Mouse (Mus musculus) midbrain, embryonic 11.5 days (tissue): ENCODE measurements around the gene B4galt4. TPM values are rescaled to one million over a fixed set of nuclear protein-coding genes. Genes with fewer than 3 reads are reported as not detected.

Experiments
- ATAC-seq: fragments of 200-750 bp; cut with Nextera tagmentation; 2 replicates; pipeline ENCODE4 v1.8.0; 2017; ENCODE audit warnings: moderate TSS enrichment, moderate library complexity; ENCODE audit not compliant: low FRiP score
- DNase-seq: peaks from one replicate; pipeline ENCODE4 v3.0.0; 2015; ENCODE audit warnings: low spot score; ENCODE audit errors: missing footprints
- H3K27ac ChIP-seq: fragments of 300-500 bp; sonication (generic); 2 replicates; pipeline ENCODE4 v1.5.1; 2014; ENCODE audit warnings: low read depth, low read length
- H3K27me3 ChIP-seq: fragments of 300-500 bp; sonication (generic); 2 replicates; pipeline ENCODE4 v1.6.1; 2014; ENCODE audit warnings: mild to moderate bottlenecking, low read length, moderate library complexity, mixed read lengths; ENCODE audit not compliant: control insufficient read depth, insufficient read depth
- H3K36me3 ChIP-seq: fragments of 300-500 bp; sonication (generic); 2 replicates; pipeline ENCODE4 v1.6.1; 2014; ENCODE audit warnings: mild to moderate bottlenecking, low read length, moderate library complexity, mixed read lengths; ENCODE audit not compliant: control insufficient read depth, insufficient read depth
- H3K4me1 ChIP-seq: fragments of 300-500 bp; sonication (generic); 2 replicates; pipeline ENCODE4 v1.6.1; 2014; ENCODE audit warnings: low read length; ENCODE audit not compliant: control insufficient read depth, insufficient read depth
- H3K4me2 ChIP-seq: fragments of 300-500 bp; sonication (generic); 2 replicates; pipeline ENCODE4 v1.6.1; 2014; ENCODE audit warnings: mild to moderate bottlenecking, moderate library complexity
- H3K4me3 ChIP-seq: fragments of 300-500 bp; sonication (generic); 2 replicates; pipeline ENCODE4 v1.5.1; 2014; ENCODE audit warnings: low read depth, low read length
- H3K9ac ChIP-seq: fragments of 300-500 bp; sonication (generic); 2 replicates; pipeline ENCODE4 v1.6.1; 2014; ENCODE audit warnings: low read length
- H3K9me3 ChIP-seq: fragments of 300-500 bp; sonication (generic); 2 replicates; pipeline ENCODE4 v1.6.1; 2016; ENCODE audit warnings: low read length; ENCODE audit not compliant: control insufficient read depth
- WGBS: fragments of 180-500 bp; shearing (Covaris S2); extraction: QIAGEN DNeasy Blood & Tissue Kit; methylation state at CpG from one replicate; pipeline ENCODE4 v1.1.7; 2014; 5-methylcytosine and 5-hydroxymethylcytosine counted together
- polyA plus RNA-seq: library from polyadenylated mRNA; unstranded; fragments of >200 nt; fragmentation: Nextera tagmentation; extraction: Ambion mirVana; gene quantifications from 2 replicates; pipeline ENCODE4 v1.2.1, GENCODE M21; 2014

B4galt4 gene
- polyA plus RNA-seq, 1 experiment from 2014 or later, result 29.9 TPM

DNA sequence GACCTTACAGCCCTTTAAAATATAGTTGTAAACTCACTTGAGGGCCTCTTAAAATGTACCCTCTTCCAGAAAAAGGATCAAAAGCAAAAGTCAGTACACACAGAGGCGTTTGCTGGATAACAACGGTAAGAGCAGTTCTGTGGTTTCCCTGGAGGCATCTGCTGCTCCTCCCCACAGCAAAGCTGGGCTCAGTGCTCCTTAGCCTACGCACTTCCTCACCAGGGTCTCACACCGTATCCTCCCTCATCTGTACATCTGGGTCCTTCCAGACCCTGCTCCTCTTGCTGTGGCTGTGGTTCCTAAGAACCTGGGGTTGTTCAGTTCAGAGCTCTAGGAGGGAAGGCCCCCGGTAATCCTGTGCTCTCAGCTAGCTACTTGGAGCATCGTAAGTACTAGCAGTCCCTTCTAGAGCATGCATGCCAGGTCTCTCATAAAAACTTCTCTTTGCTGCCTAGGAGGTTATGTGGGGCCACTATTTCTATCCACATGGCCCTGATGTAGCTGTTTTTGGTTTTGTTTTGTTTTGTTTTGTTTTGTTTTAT, 18.8 kb downstream of the B4galt4 start:
- H3K27ac ChIP-seq, result no peak overlapping the region
- no peaks in the 10 kb centered on the region for H3K27me3 ChIP-seq
- ATAC-seq (no peak), DNase-seq (no peak)
- 87% methylated on average over 6 of the region's 6 CpGs for WGBS
- no peak overlapping the region for H3K4me3 ChIP-seq
- no peaks in the 10 kb centered on the region for H3K9me3 ChIP-seq
- H3K9ac ChIP-seq, result no peak overlapping the region
- H3K4me1 ChIP-seq, result no peaks in the 10 kb centered on the region
- H3K4me2 ChIP-seq, result no peak overlapping the region
- no peaks in the 10 kb centered on the region for H3K36me3 ChIP-seq

GRCm38 (mm10) chr16:38761972-38762371, 19.9 kb downstream of the B4galt4 start:
- no peaks in the 10 kb centered on the region for H3K4me1 ChIP-seq
- WGBS, result 88% methylated on average over 5 of the region's 5 CpGs
- no peak overlapping the region for H3K9ac ChIP-seq
- DNase-seq, result no peak
- no peaks in the 10 kb centered on the region for H3K36me3 ChIP-seq
- H3K4me2 ChIP-seq, result no peak overlapping the region
- no peak overlapping the region for H3K4me3 ChIP-seq
- no peak overlapping the region for H3K27ac ChIP-seq
- no peak for ATAC-seq
- H3K9me3 ChIP-seq, result no peaks in the 10 kb centered on the region
- no peaks in the 10 kb centered on the region for H3K27me3 ChIP-seq

DNA sequence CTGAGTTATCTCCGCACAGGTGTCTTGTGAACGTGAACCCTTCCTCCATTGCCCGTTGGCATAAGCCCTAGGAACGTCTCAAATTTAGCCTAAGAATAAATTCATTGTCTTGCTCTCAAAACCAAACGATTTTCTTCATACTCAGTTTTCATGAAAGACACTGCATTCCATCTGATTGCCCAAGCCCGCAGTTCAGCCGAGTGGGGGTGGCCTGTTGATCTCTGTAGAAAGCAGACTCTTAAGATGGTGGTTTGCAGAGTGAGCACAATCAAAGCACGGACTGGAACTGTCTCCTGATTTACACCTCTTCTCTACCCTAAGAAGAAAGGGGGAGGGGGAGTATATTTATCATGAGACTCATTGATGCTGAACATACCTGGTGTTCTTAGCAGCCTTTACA, 20.3 kb downstream of the B4galt4 start:
- H3K4me1 ChIP-seq, result no peaks in the 10 kb centered on the region
- H3K4me2 ChIP-seq, result no peak overlapping the region
- no peak overlapping the region for H3K4me3 ChIP-seq
- WGBS, result 83% methylated on average over 8 of the region's 8 CpGs
- no peaks in the 10 kb centered on the region for H3K36me3 ChIP-seq
- no peak for DNase-seq
- H3K9ac ChIP-seq, result no peak overlapping the region
- H3K27me3 ChIP-seq, result no peaks in the 10 kb centered on the region
- no peak overlapping the region for H3K27ac ChIP-seq
- no peak for ATAC-seq
- no peaks in the 10 kb centered on the region for H3K9me3 ChIP-seq

- DNase-seq (no peak), ATAC-seq (no peak)
- Histone ChIP-seq H3K9me3 (no peaks in the 10 kb centered on the region), H3K36me3 (no peaks in the 10 kb centered on the region; the same call in 1 of the 2 replicates), H3K27ac (no peak overlapping the region), H3K27me3 (no peaks in the 10 kb centered on the region), H3K4me1 (no peaks in the 10 kb centered on the region), H3K9ac (no peak overlapping the region), H3K4me2 (no peak overlapping the region), H3K4me3 (no peak overlapping the region)
- WGBS, result 85% methylated on average over 4 of the region's 4 CpGs
Observed at GRCm38 (mm10) chr16:38763508-38763907, 21.4 kb downstream of the B4galt4 start.

GRCm38 (mm10) chr16:38766671-38767070, 24.6 kb downstream of the B4galt4 start:
- no peak for DNase-seq
- 76% methylated on average over 3 of the region's 3 CpGs for WGBS
- Histone ChIP-seq H3K9ac (no peak overlapping the region), H3K9me3 (no peaks in the 10 kb centered on the region), H3K4me3 (no peak overlapping the region), H3K27me3 (no peaks in the 10 kb centered on the region), H3K4me2 (no peak overlapping the region), H3K27ac (no peak overlapping the region), H3K36me3 (no peaks in the 10 kb centered on the region; the same call in 1 of the 2 replicates), H3K4me1 (no peaks in the 10 kb centered on the region)
- ATAC-seq, result no peak

DNA sequence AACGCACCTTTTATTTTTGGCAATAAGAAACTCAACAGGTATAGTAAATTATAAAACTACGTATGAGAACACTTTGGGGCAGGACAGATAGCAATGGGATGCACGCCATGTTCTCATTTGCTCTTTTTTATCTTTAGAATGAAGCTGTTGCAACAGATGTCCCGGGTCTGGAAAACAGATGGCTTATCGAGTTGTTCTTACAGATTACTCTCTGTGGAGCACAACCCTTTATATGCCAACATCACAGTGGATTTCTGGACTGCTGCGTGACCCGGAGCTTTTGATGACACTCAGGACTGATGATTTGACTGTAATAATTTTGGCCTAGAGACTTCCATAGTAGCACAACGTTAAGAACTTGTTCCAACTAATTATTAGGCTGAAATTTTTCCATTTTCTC, 25.7 kb downstream of the B4galt4 start:
- DNase-seq, result no peak
- H3K4me2 ChIP-seq, result no peak overlapping the region
- 91% methylated on average over 8 of the region's 8 CpGs for WGBS

GRCm38 (mm10) chr16:38768386-38768785, 26.3 kb downstream of the B4galt4 start:
- Histone ChIP-seq H3K9me3 (no peaks in the 10 kb centered on the region), H3K9ac (no peak overlapping the region), H3K27ac (no peak overlapping the region), H3K4me2 (no peak overlapping the region), H3K27me3 (no peaks in the 10 kb centered on the region), H3K4me1 (no peaks in the 10 kb centered on the region), H3K36me3 (no peaks in the 10 kb centered on the region; the same call in 1 of the 2 replicates), H3K4me3 (no peak overlapping the region)
- WGBS, result 97% methylated on average over 8 of the region's 8 CpGs
- DNase-seq (no peak), ATAC-seq (no peak)

More for the DNA sequence above, 25.7 kb downstream of the B4galt4 start:
- no peak overlapping the region for H3K4me3 ChIP-seq
- H3K36me3 ChIP-seq, result no peaks in the 10 kb centered on the region; the same call in 1 of the 2 replicates
- H3K9me3 ChIP-seq, result no peaks in the 10 kb centered on the region
- H3K9ac ChIP-seq, result no peak overlapping the region
- no peaks in the 10 kb centered on the region for H3K27me3 ChIP-seq
- H3K27ac ChIP-seq, result no peak overlapping the region
- ATAC-seq, result no peak
- no peaks in the 10 kb centered on the region for H3K4me1 ChIP-seq

DNA sequence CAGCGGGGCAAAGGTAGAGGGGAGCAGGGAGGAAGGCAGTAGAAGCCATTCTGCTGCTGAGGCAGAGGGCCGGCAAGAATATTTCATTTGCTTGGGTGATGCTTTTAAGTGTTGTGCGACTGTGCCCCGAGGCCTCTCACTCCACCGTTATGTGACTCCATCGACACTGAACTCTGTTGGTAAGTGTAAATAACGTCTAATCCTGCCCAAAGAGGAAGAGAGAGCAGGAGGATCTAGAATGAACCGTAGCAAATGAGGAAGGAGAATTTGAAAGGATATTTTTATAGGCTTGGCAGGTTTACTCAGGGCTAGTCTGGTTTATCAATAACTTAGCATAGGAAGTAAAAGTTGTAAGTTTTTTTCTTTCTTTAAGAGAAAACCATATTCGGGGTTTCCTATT, 27.5 kb downstream of the B4galt4 start:
- Histone ChIP-seq H3K27me3 (no peaks in the 10 kb centered on the region), H3K9me3 (no peaks in the 10 kb centered on the region), H3K9ac (no peak overlapping the region), H3K27ac (no peak overlapping the region), H3K4me2 (no peak overlapping the region), H3K36me3 (no peaks in the 10 kb centered on the region; the same call in 1 of the 2 replicates), H3K4me1 (no peaks in the 10 kb centered on the region), H3K4me3 (no peak overlapping the region)
- 92% methylated on average over 9 of the region's 9 CpGs for WGBS
- DNase-seq, result no peak
- no peak for ATAC-seq

DNA sequence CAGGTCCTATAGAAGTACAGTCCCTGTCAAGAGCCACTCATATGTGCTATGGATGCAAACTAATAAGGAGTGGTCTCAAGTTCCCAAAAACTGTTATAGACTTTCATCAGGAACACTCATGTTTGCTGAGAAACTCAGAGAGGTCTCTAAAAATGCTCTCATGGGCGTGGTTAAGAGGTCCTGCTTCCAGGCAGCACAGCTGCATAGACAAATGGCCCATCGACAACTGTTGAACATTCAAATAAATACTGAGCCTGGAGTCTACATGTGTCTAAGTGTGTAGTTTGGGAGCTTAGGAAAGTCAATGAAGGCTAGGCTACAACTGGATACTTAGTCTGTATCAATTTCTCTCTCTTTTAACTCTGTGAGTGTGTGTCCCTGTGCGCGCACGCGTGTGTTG, 29.1 kb downstream of the B4galt4 start:
- Histone ChIP-seq H3K4me1 (no peaks in the 10 kb centered on the region), H3K4me2 (no peak overlapping the region), H3K27ac (no peak overlapping the region), H3K27me3 (no peaks in the 10 kb centered on the region), H3K9me3 (no peaks in the 10 kb centered on the region), H3K9ac (no peak overlapping the region), H3K36me3 (no peaks in the 10 kb centered on the region; the same call in 1 of the 2 replicates), H3K4me3 (no peak overlapping the region)
- no peak for ATAC-seq
- DNase-seq, result no peak
- 94% methylated on average over 6 of the region's 6 CpGs for WGBS
